Mouse (Mus musculus): ENCODE data around the gene Ndufa8. TPM values are rescaled to one million over a fixed set of nuclear protein-coding genes. Genes with fewer than 3 reads are reported as not detected.

The Ndufa8 gene
- polyA plus RNA-seq, 1 experiment: 83.9 TPM

DNA sequence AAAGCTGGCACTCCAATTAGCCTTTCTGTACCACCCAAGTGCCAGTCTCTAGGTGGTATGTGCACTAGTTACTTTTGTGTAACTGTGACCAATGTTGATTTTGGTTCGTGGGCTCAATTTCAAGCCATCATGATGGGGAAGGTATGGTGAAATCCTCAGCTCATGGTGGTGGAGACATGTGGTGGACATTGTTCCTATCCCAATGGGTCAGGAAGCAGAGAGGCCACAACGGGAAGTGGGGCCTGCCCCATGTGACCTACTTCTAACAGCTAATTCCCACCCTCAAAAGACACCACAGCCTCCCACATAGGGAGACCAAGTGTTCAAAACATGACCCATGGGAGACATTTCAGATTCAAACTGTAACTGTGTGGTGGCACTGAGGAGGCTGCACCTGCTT is 52.5 kb downstream of the Ndufa8 start:
- Histone ChIP-seq H3K4me1 (replicated peaks; ENCODE audit: control insufficient read depth, insufficient read depth, low read length) (no peaks in the 10 kb centered on the region), H3K27me3 (ENCODE audit: control insufficient read depth, insufficient read depth, low read length) (no peaks in the 10 kb centered on the region), H3K27ac (ENCODE audit: control insufficient read depth, insufficient read depth, low read length) (no peak overlapping the region), H3K4me3 (ENCODE audit: control insufficient read depth, insufficient read depth, low read length) (no peak overlapping the region), H3K36me3 (ENCODE audit: control insufficient read depth, insufficient read depth, low read length) (no peaks in the 10 kb centered on the region)
- WGBS: 29% methylated on average over 2 of the region's 2 CpGs
- no peak for DNase-seq
- TF ChIP-seq CTCF (IDR thresholded peaks at IDR 0.05; ENCODE audit: borderline replicate concordance, control insufficient read depth, extremely low read depth, insufficient read depth, low read length, poor library complexity) (no peak), POLR2A (IDR thresholded peaks at IDR 0.05; ENCODE audit: control insufficient read depth, extremely low read depth, insufficient read depth, low read length, poor library complexity) (no peak)

DNA sequence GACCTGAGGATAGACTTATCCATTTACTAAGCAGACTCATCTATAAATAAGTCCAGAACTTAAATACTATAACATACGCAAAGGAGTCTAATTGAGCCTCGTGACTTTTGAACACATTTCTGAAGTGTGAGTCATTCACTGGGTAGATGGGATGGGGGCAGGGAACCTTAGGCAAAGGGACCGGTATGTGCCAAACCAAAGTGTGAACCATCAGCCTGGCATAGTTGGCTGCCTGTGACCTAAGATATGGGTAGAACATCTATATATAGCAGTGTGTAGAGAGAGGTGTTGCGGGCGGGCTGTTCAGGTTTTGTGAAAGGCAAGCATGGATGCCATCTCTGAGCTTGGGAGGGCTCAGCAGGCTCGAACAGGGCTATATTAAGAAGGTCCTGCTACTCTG is 54.9 kb downstream of the Ndufa8 start:
- no peak for TF ChIP-seq POLR2A (IDR thresholded peaks at IDR 0.05; ENCODE audit: control insufficient read depth, extremely low read depth, insufficient read depth, low read length, poor library complexity)
- no peak for TF ChIP-seq CTCF (IDR thresholded peaks at IDR 0.05; ENCODE audit: borderline replicate concordance, control insufficient read depth, extremely low read depth, insufficient read depth, low read length, poor library complexity)
- no peaks in the 10 kb centered on the region for H3K27me3 ChIP-seq (ENCODE audit: control insufficient read depth, insufficient read depth, low read length)
- no peaks in the 10 kb centered on the region for H3K36me3 ChIP-seq (ENCODE audit: control insufficient read depth, insufficient read depth, low read length)
- 91% methylated on average over 6 of the region's 6 CpGs for WGBS
- no peak overlapping the region for H3K4me3 ChIP-seq (ENCODE audit: control insufficient read depth, insufficient read depth, low read length)
- H3K27ac ChIP-seq (ENCODE audit: control insufficient read depth, insufficient read depth, low read length): no peak overlapping the region
- no peaks in the 10 kb centered on the region for H3K4me1 ChIP-seq (replicated peaks; ENCODE audit: control insufficient read depth, insufficient read depth, low read length)
- DNase-seq: no peak

DNA sequence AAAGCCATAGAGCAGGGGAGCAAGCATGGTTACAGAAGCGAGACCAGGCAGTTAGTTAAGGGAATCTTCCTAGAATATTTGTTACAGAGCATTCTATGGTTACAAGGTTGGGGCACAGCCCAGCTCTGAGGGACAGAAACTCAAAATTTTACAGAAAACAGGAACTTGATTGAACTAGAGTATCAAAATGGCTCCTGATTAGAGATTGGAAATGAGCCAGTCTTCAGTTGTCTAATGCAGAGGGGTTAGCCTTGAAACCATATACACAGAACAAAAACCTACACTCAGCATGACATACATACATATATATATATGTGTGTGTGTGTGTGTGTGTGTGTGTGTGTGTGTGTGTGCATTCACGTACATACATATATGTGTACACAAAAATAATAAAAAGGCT is 55.7 kb downstream of the Ndufa8 start:
- no peak for DNase-seq
- no peaks in the 10 kb centered on the region for H3K36me3 ChIP-seq (ENCODE audit: control insufficient read depth, insufficient read depth, low read length)
- H3K4me1 ChIP-seq (replicated peaks; ENCODE audit: control insufficient read depth, insufficient read depth, low read length): no peaks in the 10 kb centered on the region
- 91% methylated on average over 2 of the region's 2 CpGs for WGBS
- no peak overlapping the region for H3K4me3 ChIP-seq (ENCODE audit: control insufficient read depth, insufficient read depth, low read length)
- H3K27ac ChIP-seq (ENCODE audit: control insufficient read depth, insufficient read depth, low read length): no peak overlapping the region
- no peak for TF ChIP-seq CTCF (IDR thresholded peaks at IDR 0.05; ENCODE audit: borderline replicate concordance, control insufficient read depth, extremely low read depth, insufficient read depth, low read length, poor library complexity)
- no peak for TF ChIP-seq POLR2A (IDR thresholded peaks at IDR 0.05; ENCODE audit: control insufficient read depth, extremely low read depth, insufficient read depth, low read length, poor library complexity)
- H3K27me3 ChIP-seq (ENCODE audit: control insufficient read depth, insufficient read depth, low read length): no peaks in the 10 kb centered on the region

DNA sequence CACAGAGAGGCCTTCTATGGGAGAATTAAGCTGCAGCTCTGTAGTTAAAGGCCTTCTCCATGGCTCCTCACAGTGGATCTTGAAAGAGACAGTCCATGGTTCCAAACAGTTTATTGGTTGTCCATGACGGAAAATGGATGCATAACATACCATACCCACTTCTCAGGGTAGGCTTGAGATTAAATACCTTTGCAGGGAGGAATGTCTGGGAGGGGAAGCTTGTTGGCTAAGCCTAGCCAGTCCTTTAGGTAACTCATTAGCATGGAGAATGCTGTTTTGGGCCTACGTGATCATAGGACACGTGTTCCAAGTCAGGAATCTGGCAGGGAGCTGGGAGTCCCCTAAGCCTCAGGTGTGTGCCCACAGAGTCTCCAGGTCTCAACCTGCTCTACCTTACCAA is 56.9 kb downstream of the Ndufa8 start:
- Histone ChIP-seq H3K4me3 (ENCODE audit: control insufficient read depth, insufficient read depth, low read length) (no peak overlapping the region), H3K4me1 (replicated peaks; ENCODE audit: control insufficient read depth, insufficient read depth, low read length) (no peaks in the 10 kb centered on the region)
- DNase-seq: no peak

More for the DNA sequence above, 56.9 kb downstream of the Ndufa8 start:
- WGBS: 92% methylated on average over 3 of the region's 3 CpGs
- TF ChIP-seq CTCF (IDR thresholded peaks at IDR 0.05; ENCODE audit: borderline replicate concordance, control insufficient read depth, extremely low read depth, insufficient read depth, low read length, poor library complexity) (no peak), POLR2A (IDR thresholded peaks at IDR 0.05; ENCODE audit: control insufficient read depth, extremely low read depth, insufficient read depth, low read length, poor library complexity) (no peak)
- Histone ChIP-seq H3K27ac (ENCODE audit: control insufficient read depth, insufficient read depth, low read length) (no peak overlapping the region), H3K27me3 (ENCODE audit: control insufficient read depth, insufficient read depth, low read length) (no peaks in the 10 kb centered on the region), H3K36me3 (ENCODE audit: control insufficient read depth, insufficient read depth, low read length) (no peaks in the 10 kb centered on the region)

Other genes with a start within 250 kb of the Ndufa8 start
- gene Ttll11, start 69.5 kb downstream of the Ndufa8 start, polyA plus RNA-seq (2012; rRNA removed): 0.33 and 0.46 TPM in 2 replicates
- 0.26 TPM in 1 of 2 replicates, not detected in the other for gene Morn5, start 52 bp upstream of the Ndufa8 start, polyA plus RNA-seq (2012; rRNA removed)
- gene Lhx6, start 56.0 kb upstream of the Ndufa8 start, polyA plus RNA-seq (2012; rRNA removed): 0.58 and 0.68 TPM in 2 replicates
- 26.9 and 29.3 TPM in 2 replicates for gene Mrrf, start 87.0 kb upstream of the Ndufa8 start, polyA plus RNA-seq (2012; rRNA removed)
- 14.2 and 14.8 TPM in 2 replicates for gene Rbm18, start 87.4 kb upstream of the Ndufa8 start, polyA plus RNA-seq (2012; rRNA removed)
- gene Ptgs1, start 181.0 kb upstream of the Ndufa8 start, polyA plus RNA-seq (2012; rRNA removed): 12.7 and 15.0 TPM in 2 replicates

Measured in thymus, adult 2 months (tissue).